Mouse (Mus musculus) C2C12 (cell line): ENCODE data around the gene Chrnb1.

Experiments used
- CEBPB ChIP-seq: IDR thresholded peaks from one replicate; pipeline ENCODE4 v1.6.1; 2011; ENCODE audit warnings: low read depth, mild to moderate bottlenecking, control low read depth, moderate library complexity
- CTCF ChIP-seq: IDR thresholded peaks from one replicate; pipeline ENCODE4 v1.5.1; 2011; ENCODE audit not compliant: control insufficient read depth, insufficient read depth, insufficient read length
- MAX ChIP-seq: IDR thresholded peaks from one replicate; pipeline ENCODE4 v1.6.1; 2011; ENCODE audit warnings: mild to moderate bottlenecking, control low read depth
- MYOD1 ChIP-seq: IDR thresholded peaks from one replicate; pipeline ENCODE4 v1.6.1; 2011; ENCODE audit warnings: low read depth; ENCODE audit not compliant: control insufficient read depth, insufficient read length
- MYOG ChIP-seq: IDR thresholded peaks from one replicate; pipeline ENCODE4 v1.6.1; 2011; ENCODE audit not compliant: control insufficient read depth, insufficient read length; ENCODE audit errors: extremely low read depth
- USF1 ChIP-seq: IDR thresholded peaks from one replicate; pipeline ENCODE4 v1.6.1; 2011; ENCODE audit warnings: low read depth, mild to moderate bottlenecking, control low read depth, moderate library complexity

- TF ChIP-seq CTCF (no peak), MAX (no peak), MYOG (no peak), MYOD1 (no peak), USF1 (no peak), CEBPB (no peak)
Observed at GRCm38 (mm10) chr11:69822080-69822479, 26.3 kb upstream of the Chrnb1 start, which contains the start of gene Spem1.
